Comparison of ENCODE assay signal across 10 mouse cellular contexts in the genomic region with DNA sequence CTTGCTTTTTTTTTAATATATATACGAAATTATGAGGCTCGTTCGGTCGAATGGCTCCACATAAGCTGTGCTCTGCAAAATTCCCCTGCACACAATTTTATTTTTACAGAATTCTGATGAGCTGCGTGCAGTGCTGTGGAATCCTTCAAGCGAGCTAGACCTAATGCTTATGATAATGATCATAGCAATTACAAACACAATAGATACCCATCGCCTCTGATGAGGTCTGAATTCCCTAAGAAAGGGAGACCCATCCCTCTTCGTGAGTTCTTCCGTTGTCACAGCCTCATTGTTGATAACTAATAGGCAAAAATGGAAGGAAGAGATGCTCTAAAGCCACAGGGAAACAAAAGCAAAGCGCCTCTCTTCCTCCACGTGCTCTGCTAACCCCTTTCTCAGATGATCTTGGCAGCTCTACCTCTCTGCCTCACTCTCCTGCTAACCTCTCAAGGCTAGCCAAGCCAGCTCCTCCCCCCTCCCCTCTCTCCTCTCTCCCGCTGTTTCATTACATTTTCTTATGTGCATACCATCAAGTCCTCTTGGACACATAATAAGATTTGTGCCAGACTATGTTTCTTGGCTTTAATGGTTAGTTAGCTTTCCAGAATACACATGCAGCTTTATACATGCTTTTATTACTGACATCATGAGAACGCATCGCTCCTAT.
DNase-seq lines count a peak whose midpoint lies in the region; ATAC-seq and TF ChIP-seq lines count a peak whose summit lies in the region.
"Had no signal": no experiment of that assay in that cellular context is flagged by ENCODE, and none has a peak within 500 bp of the region (broad histone marks: within the 10 kb centered on the region; RNA-seq: fewer than 3 reads in every experiment).

No protein-coding gene starts in this region.

- H3K9me3 ChIP-seq in neural tube, embryonic 12.5 days: no peaks in the 10 kb centered on the region
- H3K9me3 ChIP-seq in limb, embryonic 14.5 days (ENCODE audit: control insufficient read depth, low read length): no peaks in the 10 kb centered on the region
- H3K9me3 ChIP-seq: heart, embryonic 10.5 days had no signal

- 0 out of 2 replicates have a peak overlapping the region, but pooled peaks have one; percentile 20 for H3K27ac ChIP-seq in neural tube, embryonic 12.5 days
- H3K27ac ChIP-seq in limb, embryonic 14.5 days (replicated peaks; ENCODE audit: low read depth, low read length): no peak overlapping the region
- H3K27ac ChIP-seq: heart, embryonic 10.5 days had no signal

- TF ChIP-seq POLR2A in limb, embryonic 14.5 days (IDR thresholded peaks at IDR 0.05; ENCODE audit: borderline replicate concordance, extremely low read depth, insufficient read depth, insufficient read length): no peak

- no peak overlapping the region for H3K4me3 ChIP-seq in neural tube, embryonic 12.5 days
- no peak overlapping the region for H3K4me3 ChIP-seq in limb, embryonic 14.5 days (replicated peaks; ENCODE audit: low read length)
- H3K4me3 ChIP-seq: heart, embryonic 10.5 days had no signal

- no peak overlapping the region for H3K9ac ChIP-seq in neural tube, embryonic 12.5 days
- no peak overlapping the region for H3K9ac ChIP-seq in limb, embryonic 14.5 days (ENCODE audit: low read depth, low read length, severe bottlenecking)

- peak overlapping the region; percentile 39 for H3K4me2 ChIP-seq in neural tube, embryonic 12.5 days (replicated peaks)
- H3K4me2 ChIP-seq in limb, embryonic 14.5 days (replicated peaks; ENCODE audit: low read depth, low read length, severe bottlenecking): peak overlapping the region; percentile 9; the same call in 1 of the 2 replicates

- no peaks in the 10 kb centered on the region for H3K27me3 ChIP-seq in neural tube, embryonic 12.5 days (replicated peaks)
- no peaks in the 10 kb centered on the region for H3K27me3 ChIP-seq in limb, embryonic 14.5 days (ENCODE audit: control insufficient read depth, insufficient read depth, low read length)

- DNase-seq in frontal cortex, postnatal 36 days (ENCODE audit: low spot score in 2 of 2): no peak
- DNase-seq in neural tube, embryonic 10.5 days (ENCODE audit: extremely low spot score, low spot score): no peak
- DNase-seq in limb, embryonic 14.5 days (ENCODE audit: low spot score): peak; percentile 86
- no peak for DNase-seq in thymus, postnatal 36 days
- DNase-seq in spleen, adult 18-20 months: no peak
- no peak for DNase-seq in urinary bladder, adult 2 months (ENCODE audit: low spot score)
- DNase-seq: right cerebral cortex, postnatal 14 days had no signal

- H3K4me1 ChIP-seq in neural tube, embryonic 12.5 days: peaks cover 15% of the 10 kb centered on the region
- peaks cover 19% of the 10 kb centered on the region for H3K4me1 ChIP-seq in limb, embryonic 14.5 days (ENCODE audit: control insufficient read depth, insufficient read depth, low read length)

- no peaks in the 10 kb centered on the region for H3K36me3 ChIP-seq in neural tube, embryonic 12.5 days
- no peaks in the 10 kb centered on the region for H3K36me3 ChIP-seq in limb, embryonic 14.5 days (ENCODE audit: control insufficient read depth, insufficient read depth, low read length)
- H3K36me3 ChIP-seq: heart, embryonic 10.5 days had no signal

- WGBS in neural tube, embryonic 12.5 days: 33% methylated on average over 14 of the region's 14 CpGs
- 34% methylated on average over 14 of the region's 14 CpGs for WGBS in limb, embryonic 14.5 days

- ATAC-seq in frontal cortex, adult (ENCODE audit: low TSS enrichment): peak; percentile 71
- ATAC-seq in neural tube, embryonic 12.5 days (ENCODE audit: low FRiP score, low read depth): peak; percentile 71
- peak; percentile 79 for ATAC-seq in limb, embryonic 14.5 days (ENCODE audit: low FRiP score, low read depth)
